Mouse (Mus musculus) cerebellum, adult 9-10 months (tissue): Measurements from ENCODE around the gene Sult1a1.
A peak's percentile ranks its signal among the peaks of the same experiment; 100 is the strongest.
"Not testable (repeated sequence)": the region's sequence is repeated elsewhere in the genome, so short reads cannot be mapped to it uniquely, and the experiment has no call there.

Experiments
- DNase-seq: peaks from one replicate; pipeline ENCODE4 v3.0.0; 2022

Sult1a1 gene

DNA sequence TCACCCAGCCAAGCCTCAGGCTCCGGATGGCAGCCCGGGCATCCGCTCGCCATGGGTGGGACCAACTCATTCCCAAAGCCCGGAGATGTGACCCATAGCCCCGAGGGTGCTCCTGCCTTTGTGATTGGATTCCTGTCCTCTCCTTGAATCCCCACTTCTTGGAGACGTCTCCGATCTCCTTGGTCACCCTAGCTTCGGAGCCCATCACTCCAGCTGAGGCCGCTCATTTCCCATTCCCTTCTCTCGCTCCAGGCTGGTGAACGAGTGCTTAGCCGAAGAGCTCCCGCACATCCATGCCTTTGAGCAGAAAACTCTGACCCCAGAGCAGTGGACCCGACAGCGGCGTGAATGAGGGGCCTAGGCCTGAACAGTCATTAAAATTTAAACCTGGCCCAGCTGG is 20.1 kb upstream of the Sult1a1 start:
- DNase-seq, result no peak

DNA sequence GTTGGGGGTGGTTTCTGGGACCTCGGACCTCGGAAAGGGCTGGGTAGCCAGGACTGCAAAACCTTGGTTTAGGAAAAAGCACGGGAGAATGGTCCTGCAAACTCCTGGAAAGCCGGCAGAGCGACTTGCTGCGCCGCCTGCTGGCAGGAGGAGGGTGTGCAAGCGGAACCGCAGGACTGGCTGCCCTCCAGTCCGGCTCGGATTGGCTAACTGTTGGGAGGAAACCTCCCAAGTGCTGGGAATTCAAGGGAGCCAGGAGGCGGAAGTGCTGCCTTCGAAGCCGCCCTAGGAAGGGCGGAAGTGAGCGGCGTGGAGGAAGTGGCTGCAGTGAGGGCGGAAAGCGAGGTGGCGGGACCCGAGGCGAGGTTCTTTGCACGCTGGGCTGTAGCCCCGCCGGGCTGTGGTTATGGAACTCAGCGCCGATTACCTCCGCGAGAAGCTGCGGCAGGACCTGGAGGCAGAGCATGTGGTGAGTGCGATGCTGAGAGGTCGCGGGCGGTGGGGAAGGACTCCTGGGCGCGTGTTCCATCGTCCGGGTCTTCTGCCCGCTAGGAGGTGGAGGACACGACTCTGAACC is 19.5 kb upstream of the Sult1a1 start, which contains the start of gene Slx1b:
Slx1b (minus strand) TSS at position 154 of the 577 bp plus-strand sequence.
- peak; percentile 95 for DNase-seq

DNA sequence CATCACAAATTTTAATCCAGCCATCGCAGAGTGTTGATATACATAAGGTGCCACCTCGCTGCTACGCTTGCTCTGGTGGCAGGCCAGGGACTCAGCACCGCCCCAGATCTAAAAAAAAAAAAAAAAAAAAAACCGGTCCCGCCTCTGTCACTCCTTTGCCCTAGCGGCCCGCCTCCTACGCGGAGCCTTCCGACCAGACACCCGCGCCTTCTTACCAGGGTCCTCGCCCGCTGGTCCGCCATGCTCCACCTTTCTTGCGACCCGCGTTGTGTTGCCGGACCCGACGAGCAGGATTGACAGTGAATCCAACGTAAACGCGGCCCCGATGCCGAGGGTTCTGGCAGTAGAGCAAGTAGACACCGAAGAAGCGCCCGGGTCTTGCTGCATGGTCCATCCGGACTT is 19.0 kb upstream of the Sult1a1 start, which contains the start of gene Bola2:
Bola2 (plus strand) TSS at position 192 of the 402 bp plus-strand sequence.
- DNase-seq, result no peak

DNA sequence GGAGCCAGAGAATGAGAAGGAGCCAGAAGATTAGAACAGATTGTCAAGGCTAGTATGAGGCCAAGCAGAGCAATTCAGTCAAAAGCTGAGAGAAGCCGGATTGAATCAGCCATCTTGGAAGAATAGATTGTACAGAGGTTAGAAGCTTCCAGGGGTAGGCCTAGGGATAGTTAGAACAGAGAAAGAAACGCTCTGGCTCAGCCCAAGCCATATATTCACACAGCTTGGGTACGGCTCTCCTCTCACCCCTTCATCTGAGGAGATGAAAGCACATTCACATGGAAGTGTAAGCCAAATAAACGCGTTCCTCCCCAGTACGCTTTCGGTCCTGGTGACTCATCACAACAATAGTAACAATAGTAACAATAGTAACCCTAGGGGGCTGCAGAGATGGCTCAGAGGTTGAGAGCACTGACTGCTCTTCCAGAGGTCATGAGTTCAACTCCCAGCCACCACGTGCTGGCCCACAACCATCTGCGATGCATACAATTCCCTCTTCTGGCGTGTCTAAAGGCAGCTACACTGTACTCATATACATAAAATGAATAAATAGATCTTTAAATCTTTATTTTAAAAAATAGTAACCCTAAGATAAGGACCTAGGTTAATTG is 18.3 kb upstream of the Sult1a1 start:
- DNase-seq, result peak; percentile 53

DNA sequence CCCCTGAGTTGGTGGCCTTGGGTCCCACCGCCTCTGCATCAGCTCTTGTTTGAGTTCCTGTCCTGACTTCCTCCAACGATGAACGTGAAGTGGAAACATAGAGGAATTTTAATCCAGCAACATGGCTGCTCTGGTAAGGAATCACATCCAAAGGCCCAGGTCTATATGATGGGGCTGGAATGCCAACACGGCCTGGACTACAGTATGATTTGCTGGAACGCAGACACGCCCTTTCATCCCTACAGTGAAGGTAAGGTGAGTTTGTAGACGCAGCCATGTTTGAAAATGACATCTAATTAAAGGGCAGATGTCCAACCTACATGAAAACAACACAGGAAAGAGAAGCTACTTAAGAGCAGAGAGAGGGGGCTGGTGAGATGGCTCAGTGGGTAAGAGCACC is 17.5 kb upstream of the Sult1a1 start:
- DNase-seq, result peak; percentile 43

DNA sequence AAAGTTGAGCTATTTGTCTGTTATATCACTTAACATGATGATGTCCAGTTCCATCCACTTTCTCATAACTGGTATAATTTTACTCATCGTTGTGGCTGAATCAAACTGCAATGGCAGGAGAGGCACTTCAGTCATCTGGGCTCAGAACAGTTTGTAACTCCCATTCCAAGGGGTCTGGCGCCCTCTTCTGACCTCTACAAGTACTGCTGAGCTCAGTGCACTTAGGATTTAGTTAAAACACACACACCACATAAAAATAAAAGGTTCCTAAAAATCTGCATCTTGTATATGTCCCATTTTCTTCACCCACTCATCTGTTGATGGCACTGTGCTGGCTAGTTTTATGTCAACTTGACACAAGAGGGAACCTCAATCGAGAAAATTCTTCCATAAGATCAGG is 17.0 kb upstream of the Sult1a1 start:
- DNase-seq, result peak; percentile 87

DNA sequence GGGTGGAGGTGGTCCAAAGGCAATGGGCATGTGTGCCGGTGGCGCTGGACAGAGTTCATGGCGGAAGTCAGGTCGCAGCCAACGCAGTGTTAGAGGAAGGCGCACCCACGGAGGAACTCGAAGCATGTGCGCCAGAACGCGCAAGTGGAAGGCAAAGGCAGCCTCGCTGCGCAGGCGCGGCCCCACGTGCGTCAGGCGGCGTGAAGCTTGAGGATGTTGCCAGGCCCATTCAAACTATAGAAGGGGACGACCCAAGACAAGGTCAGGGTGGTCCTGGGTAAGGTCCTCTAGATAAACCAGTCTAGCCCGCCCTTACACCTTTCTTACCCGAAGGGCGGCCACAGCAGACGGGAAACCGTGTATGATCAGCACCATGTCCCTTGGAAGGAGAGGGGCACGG is 16.2 kb upstream of the Sult1a1 start:
- DNase-seq, result peak; percentile 49

DNA sequence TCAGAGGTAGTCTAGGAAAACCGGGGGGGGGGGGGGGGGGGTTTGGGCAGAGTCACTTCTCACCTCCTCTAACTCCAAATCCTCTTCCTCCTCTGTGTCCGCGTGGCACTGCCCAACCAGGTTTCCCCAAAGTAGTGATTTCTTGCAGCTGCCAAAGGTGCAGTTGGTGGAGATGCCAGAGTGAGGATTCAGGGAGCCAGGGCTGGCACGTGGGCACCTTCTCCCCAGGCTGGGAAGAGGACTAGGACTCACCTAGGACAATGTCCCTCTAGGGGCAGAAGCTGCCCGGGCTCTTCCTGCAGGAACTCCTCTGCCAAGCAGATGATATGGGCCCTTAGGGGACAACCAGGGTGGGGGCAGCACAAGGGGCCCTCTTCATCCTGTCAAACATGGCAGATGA is 15.4 kb upstream of the Sult1a1 start:
- DNase-seq, result peak; percentile 25

DNA sequence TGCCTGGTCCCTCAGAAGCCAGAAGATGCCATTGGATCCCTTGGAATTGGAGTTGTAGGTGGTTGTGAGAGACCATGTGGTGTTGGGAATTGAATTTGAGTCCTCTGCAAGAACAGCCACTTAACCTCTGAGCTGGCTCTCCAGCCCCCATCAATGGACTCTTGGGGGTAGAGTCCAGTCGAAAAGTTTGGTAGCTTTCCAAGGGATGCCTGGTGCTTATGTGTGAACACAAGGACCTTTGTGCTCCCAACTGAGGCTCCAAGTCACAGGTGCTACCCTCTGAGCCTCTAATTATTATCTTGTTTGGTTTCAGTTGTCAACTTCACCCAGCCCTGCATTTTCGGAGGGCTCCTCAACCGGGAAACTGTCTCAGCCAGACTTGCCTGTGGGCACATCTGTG is 14.5 kb upstream of the Sult1a1 start:
- peak; percentile 23 for DNase-seq

DNA sequence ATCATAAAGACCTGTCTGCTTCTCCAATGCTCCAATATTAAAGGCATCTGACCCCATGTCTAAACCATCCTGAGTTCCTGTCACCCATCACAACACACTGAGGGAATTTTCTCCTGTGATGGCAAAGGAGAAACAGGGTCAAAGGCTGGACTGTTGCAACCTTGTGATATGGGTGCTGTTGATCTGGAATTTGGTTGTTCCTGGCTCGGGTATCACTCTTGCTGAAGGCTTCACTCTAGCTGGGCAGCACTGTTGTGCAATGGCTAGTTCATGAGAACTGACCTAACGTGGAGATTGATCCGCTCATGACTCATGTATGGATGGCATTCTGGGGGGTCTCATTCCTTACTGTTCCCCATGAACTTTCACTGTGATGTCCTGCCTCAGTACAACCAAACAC is 12.8 kb upstream of the Sult1a1 start:
- DNase-seq, result no peak

DNA sequence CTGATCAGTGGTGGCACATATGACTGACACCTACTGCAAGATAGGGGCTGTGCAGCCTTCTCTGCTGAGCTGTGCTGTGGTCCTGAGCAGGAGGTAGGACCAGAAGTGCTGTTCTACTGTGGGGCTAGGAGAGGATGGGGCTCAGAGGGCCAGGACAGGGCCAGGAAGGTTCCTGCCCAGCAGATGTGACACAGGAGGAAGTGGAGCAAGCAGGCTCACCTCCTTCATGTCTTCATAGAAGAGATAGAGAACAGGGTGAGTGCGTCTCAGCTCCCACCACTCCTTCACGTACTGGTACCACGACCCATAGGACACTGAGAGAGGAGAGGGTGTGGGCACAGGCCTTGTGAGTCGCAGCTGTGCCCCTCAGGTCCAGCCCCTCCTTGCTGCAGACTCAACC is 11.9 kb upstream of the Sult1a1 start:
- not testable (repeated sequence) for DNase-seq

DNA sequence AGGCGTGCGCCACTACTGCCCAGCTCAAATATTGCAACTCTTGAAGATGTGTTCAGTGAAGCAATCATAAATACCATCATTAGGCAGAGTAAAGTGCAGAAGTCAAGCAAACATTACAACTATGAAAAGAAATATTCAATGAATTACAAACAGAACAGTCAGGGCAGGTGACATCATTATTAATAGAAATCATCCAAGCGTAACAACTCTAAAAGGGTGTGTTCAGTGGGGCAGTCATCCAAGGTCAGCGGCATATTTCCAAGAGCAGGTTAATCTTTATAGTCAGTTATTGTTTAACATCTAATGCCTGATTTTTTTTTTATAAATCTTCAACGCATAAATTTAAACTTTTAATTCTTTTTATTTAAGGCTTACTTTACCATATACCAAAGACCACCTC is 5.0 kb upstream of the Sult1a1 start:
- no peak for DNase-seq

DNA sequence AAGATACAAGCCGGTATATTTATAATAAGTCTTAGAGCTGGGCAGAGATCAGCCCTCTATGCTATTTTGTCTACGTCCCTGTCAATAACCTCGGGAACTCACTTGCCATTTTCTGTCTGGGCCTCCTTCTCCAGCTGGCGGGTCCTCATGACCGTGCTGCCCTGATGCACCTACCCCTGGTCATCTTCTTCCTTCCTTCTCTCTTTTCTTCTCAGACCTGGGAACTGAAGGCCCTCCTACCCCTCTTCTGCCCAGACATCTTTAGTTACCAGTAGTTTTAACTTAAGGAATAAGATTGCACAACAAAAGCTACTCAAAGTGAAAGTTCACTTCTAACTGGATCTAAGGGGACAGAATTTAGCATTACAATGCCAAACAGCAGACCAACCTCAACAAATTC is 3.5 kb upstream of the Sult1a1 start:
- no peak for DNase-seq

DNA sequence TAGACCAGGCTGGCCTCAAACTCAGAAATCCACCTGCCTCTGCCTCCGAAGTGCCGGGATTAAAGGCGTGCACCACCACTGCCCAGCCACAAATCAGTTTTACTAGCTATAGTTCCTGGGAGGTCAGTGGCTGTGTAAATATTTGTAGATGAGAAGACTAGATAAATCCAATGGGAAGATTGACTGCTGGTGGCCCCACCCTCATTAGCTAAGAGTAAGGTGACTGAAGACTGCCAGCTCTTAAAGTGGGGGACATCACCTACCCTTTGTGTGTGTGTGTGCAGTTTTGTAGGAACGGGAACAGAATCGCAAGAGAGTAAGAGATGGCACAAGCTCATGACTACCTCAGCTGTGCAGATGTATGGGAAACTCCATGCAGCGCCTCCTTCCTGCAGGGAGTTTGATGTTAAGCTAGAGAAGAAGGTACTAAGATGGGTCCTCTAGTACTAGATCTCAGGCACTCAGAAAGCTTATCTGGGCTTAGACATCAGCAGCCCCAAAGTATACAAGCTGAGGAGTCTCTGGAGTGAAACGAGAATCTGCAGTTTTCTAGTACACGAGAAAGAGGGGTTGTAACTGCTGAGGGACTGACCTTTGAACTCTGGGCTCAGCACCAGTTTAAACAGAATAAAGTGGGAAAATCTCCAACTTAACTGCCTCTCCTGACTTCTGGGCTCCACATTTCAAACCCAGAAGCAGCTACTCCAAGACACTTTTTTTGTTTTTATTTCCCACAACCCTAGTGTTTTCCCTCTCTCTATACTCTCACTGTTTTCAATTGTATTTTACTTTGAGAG is 2.5 kb upstream of the Sult1a1 start:
- no peak for DNase-seq

DNA sequence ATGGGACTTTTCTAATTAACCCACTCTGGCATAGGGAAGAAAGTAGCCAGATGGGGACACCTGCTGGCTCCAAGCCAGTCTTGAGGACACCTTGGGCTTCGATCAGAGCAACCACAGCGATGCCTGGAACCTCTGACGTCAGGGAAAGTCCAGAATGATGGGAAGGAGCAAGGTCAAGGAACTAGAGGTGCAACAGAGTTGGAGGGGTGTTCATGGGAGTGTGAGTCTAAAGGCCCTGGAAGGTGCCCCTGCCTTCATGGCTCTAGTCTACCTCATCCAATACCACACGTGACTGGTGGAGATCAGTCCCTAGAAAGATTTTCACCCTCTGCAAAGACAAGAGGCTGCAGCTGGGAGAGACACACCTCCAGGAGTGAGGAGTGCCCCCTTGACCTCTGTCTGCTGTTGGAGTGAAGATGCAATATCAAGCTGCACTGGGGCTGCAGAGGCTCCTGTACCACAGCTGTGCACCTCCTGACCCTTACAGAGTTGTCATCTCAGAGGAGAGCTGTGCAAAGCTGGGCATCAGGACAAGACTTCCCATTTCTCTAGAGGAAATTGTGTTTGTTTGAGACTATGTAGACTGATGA is 494 bp upstream of the Sult1a1 start:
- no peak for DNase-seq

DNA sequence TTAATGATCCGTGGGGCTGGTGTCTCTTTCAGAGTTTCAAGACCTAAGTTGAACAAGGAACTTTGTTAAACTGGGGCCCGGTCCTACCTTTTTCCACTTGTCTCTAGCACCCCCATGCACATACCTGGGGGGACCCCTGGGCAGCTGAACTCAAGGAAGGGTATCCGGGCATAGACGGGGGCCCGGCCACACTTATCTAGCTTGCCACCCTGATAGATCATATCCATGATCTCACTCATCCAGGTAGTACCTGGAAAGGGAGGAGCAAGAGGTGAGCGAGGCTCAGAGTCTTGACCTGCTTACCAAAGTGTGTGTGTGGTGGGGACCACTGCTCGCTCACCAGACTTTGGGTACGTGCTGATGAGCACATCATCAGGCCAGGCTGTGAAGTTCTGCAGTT is 1.1 kb downstream of the Sult1a1 start:
- DNase-seq, result no peak

DNA sequence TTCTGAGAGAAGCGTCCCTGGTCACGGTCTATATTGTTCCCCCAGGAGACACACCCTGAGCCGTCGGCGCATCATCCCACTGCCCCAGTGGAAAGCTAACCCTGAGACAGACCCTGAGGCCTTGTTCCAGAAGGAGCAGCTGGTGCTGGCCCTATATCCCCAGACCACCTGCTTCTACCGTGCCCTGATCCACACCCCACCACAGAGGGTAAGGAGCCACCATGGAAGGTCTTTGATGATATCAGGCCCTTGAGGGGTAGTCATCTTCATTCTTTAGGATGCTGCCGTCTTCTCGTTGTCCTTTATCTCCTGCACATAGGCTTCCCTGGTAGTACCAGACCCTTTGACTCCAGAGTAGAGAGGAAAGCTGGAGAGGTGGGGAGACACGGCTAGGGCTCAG is 4.1 kb downstream of the Sult1a1 start:
- DNase-seq, result no peak

DNA sequence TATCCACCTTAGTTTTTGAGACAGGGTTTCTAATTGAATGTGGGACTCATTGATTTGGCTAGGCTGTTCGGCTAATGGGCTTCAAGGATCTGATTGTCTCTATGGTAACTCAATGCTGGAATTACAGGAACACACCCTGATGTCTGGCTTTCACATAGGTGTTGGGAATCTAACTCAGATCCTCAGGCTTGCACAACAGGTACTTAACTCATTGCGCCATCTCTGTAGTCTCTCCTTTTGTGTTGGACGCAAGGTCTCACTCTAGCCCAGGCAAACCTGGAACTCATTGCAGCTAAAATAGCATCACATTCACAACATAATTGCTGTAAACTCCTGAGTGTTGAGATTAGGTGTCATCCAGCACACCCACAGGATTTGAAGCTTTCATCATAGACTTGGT is 6.1 kb downstream of the Sult1a1 start:
- DNase-seq, result no peak

DNA sequence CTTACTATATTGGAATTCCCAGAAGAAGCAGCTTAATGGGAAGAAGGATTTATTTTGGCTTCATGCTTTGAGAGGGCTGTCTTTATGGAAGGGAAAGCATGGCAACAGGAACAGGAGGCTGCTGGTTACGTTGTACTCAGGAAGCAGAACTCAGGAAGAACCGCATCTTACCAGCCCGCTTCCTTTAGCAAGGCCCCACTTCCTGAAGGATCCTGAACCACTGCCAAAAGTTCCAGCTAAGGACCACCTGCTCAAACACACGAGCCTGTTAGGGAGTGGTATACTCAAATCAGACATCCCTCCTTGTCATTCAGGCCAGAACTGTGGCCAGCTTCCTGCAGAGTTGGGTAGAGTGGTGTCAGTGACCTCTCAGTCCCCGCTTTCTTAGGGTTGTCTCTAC is 7.8 kb downstream of the Sult1a1 start:
- no peak for DNase-seq

DNA sequence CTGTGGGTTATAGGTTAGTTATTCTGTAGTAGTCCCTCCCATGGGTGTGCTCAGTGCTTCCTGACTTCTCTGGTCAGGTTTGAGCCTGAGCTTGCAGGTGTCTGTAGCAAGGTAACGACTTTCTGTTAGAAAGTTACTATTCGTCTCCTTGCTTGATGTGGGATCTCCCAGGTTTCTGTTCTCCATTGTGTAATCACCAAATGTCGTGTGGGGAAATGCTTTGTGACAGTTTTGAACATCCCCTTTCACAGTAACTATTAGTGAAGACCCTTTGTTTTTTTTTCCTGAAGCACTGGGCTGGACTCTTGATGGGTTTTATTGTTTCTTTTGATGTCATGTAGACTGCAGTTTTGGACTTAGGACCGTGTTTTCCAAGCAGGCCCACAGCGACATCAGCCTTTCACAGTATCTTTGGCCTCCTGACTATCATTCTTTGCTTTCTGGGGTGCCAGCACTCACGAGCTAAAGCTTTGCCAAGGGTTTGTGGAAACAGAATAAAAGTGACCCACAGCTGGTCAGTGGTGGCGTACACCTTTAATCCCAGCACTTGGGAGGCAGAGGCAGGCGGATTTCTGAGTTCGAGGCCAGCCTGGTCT is 8.6 kb downstream of the Sult1a1 start:
- no peak for DNase-seq

DNA sequence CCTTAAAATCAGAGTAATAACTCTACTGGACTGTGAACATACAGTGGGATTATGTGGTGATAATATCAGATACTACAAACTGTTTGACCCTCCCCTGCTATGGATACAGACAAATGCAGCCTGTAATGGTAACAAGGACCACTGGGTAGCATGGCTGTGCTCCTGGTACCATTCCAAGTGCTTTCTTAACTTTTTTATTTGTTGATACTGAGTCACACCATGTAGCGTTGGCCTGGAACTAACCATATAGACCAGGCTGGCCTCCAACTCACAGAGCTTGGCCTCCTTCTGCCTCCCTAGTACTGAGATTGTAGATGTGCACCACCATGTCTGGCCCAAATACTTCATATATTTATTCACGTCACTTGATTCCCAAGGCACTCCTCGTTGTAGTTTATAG is 11.0 kb downstream of the Sult1a1 start:
- no peak for DNase-seq

DNA sequence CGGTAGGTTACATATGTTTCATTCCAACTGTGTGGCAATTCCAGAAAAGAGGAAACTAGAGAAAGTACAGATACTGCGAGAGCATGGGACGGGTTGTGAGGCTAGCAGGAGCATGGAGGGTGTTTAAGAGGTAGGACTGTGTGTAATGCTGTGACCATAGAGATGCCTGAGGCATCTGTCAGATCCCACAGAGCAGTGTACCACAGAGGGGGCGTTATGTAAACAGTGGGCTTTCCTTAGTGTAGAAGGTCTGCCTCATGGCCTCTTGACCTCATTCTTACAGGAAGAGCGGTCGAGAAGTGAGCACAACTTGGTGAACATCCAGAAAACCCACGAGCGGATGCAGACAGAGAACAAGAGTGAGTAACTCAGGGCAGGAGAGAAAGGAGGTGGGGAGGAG is 12.6 kb downstream of the Sult1a1 start:
- DNase-seq, result no peak

DNA sequence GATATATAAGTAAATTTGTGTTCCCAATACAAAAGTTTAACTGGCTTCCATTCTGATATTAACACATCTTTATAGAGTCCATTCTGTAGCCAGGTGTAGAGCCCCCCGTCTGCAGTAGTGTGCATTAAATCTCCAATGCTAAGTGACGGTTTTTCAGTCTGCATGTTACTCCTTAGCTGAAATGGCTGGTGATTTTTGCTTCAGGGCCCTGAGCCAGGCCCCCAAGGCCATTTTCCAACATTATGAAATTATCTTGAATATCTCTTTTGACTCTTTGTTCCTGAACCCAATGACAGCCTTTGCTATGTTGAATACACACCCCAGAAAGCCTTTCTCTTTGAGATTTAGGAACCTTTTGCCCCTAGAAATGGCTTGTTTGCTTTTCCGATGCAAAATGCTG is 16.5 kb downstream of the Sult1a1 start:
- DNase-seq, result no peak

DNA sequence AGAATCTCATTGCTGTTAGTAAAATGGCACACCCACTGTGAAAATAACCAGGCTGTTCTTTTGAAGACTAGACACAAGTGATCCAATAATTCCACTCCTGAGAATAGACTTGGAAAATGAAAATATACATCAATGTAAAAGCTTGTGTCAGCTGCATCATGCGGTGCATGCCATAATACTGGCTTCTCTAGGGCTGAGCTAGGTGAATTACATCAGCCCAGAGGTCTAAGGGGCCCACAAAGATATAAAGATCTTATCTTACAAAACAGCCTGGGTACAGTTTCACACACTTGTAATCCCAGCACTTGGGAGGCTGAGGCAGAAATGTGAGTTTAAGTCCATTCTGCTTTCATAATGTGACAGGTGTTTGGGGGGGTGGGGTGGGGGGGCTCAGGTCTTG is 18.7 kb downstream of the Sult1a1 start:
- no peak for DNase-seq
